Mouse (Mus musculus) monocyte, adult 2 months (primary cell): ENCODE results near the gene Cops9.
A peak's percentile ranks its signal among the peaks of the same experiment; 100 is the strongest.

ENCODE experiments used
- DNase-seq, 2 experiments: peaks; one replicate each; pipeline ENCODE4 v3.0.0; 2022; ENCODE audit warnings: low spot score in 2 of 2, low read depth in 1 of 2

Cops9 gene

GRCm38 (mm10) chr1:92641514-92642272 lies at the start of gene Cops9:
TSS of gene Cops9 (minus strand) at chr1:92641985.
- peak; percentile 64 to 80 for DNase-seq

- DNase-seq, result no peak
Measured at GRCm38 (mm10) chr1:92691166-92691844, 49.5 kb upstream of the Cops9 start.

- DNase-seq, result no peak
Measured at GRCm38 (mm10) chr1:92686994-92687393, 45.2 kb upstream of the Cops9 start.

- no peak for DNase-seq
Measured at GRCm38 (mm10) chr1:92683151-92683550, 41.4 kb upstream of the Cops9 start.

GRCm38 (mm10) chr1:92680668-92681603 lies 39.2 kb upstream of the Cops9 start:
- no peak for DNase-seq

- DNase-seq, result no peak
Measured at GRCm38 (mm10) chr1:92678757-92679156, 37.0 kb upstream of the Cops9 start.

GRCm38 (mm10) chr1:92676676-92676975 lies 34.8 kb upstream of the Cops9 start:
- no peak for DNase-seq

- peak in 1 of 2 experiments; percentile 14 for DNase-seq
Measured at GRCm38 (mm10) chr1:92675932-92676675, 34.3 kb upstream of the Cops9 start.

GRCm38 (mm10) chr1:92673258-92673782 lies 31.5 kb upstream of the Cops9 start:
- no peak for DNase-seq

GRCm38 (mm10) chr1:92671326-92671725 lies 29.5 kb upstream of the Cops9 start:
- no peak for DNase-seq

- DNase-seq, result no peak
Measured at GRCm38 (mm10) chr1:92669430-92669829, 27.6 kb upstream of the Cops9 start.

GRCm38 (mm10) chr1:92667106-92667505 lies 25.3 kb upstream of the Cops9 start:
- no peak for DNase-seq

- no peak for DNase-seq
Measured at GRCm38 (mm10) chr1:92659392-92659791, 17.6 kb upstream of the Cops9 start.

GRCm38 (mm10) chr1:92657025-92657820 lies 15.4 kb upstream of the Cops9 start:
- no peak for DNase-seq

- no peak for DNase-seq
Measured at GRCm38 (mm10) chr1:92654676-92655075, 12.9 kb upstream of the Cops9 start.

- DNase-seq, result no peak
Measured at GRCm38 (mm10) chr1:92653179-92653578, 11.4 kb upstream of the Cops9 start.

GRCm38 (mm10) chr1:92651467-92651866 lies 9.7 kb upstream of the Cops9 start:
- no peak for DNase-seq

- peak in 1 of 2 experiments; percentile 37 for DNase-seq
Measured at GRCm38 (mm10) chr1:92648673-92649072, 6.9 kb upstream of the Cops9 start, which contains the start of gene Otos. TSS of gene Otos (minus strand) at chr1:92648841.

- no peak for DNase-seq
Measured at GRCm38 (mm10) chr1:92648197-92648596, 6.4 kb upstream of the Cops9 start.

GRCm38 (mm10) chr1:92647752-92648151 lies 6.0 kb upstream of the Cops9 start:
- DNase-seq, result peak in 1 of 2 experiments; percentile 35
